Mouse (Mus musculus): ENCODE measurements around the gene Col9a3. TPM values are rescaled to one million over a fixed set of nuclear protein-coding genes. Genes with fewer than 3 reads are reported as not detected.

Col9a3 gene
- polyA plus RNA-seq, 1 experiment from 2014 or later: 25.1 TPM

Other genes with a start within 250 kb of the Col9a3 start
- 0.74 and 1.1 TPM in 2 replicates for gene Slco4a1, start 141.5 kb upstream of the Col9a3 start, polyA plus RNA-seq (2014; fragmentation: Nextera tagmentation; extraction: Ambion mirVana)
- 4.4 and 6.1 TPM in 2 replicates for gene Ntsr1, start 97.8 kb upstream of the Col9a3 start, polyA plus RNA-seq (2014; fragmentation: Nextera tagmentation; extraction: Ambion mirVana)
- 48.8 and 52.4 TPM in 2 replicates for gene Mrgbp, start 16.5 kb upstream of the Col9a3 start, polyA plus RNA-seq (2014; fragmentation: Nextera tagmentation; extraction: Ambion mirVana)
- gene Ogfr, start 8.5 kb upstream of the Col9a3 start, polyA plus RNA-seq (2014; fragmentation: Nextera tagmentation; extraction: Ambion mirVana): 95.6 and 100 TPM in 2 replicates
- 0.15 and 0.35 TPM in 2 replicates for gene Tcfl5, start 44.9 kb downstream of the Col9a3 start, polyA plus RNA-seq (2014; fragmentation: Nextera tagmentation; extraction: Ambion mirVana)
- gene Dido1, start 112.2 kb downstream of the Col9a3 start, polyA plus RNA-seq (2014; fragmentation: Nextera tagmentation; extraction: Ambion mirVana): 21.0 and 30.8 TPM in 2 replicates
- gene Gid8, start 112.3 kb downstream of the Col9a3 start, polyA plus RNA-seq (2014; fragmentation: Nextera tagmentation; extraction: Ambion mirVana): 56.3 and 60.4 TPM in 2 replicates
- 0.25 TPM in 1 of 2 replicates, not detected in the other for gene Slc17a9, start 127.5 kb downstream of the Col9a3 start, polyA plus RNA-seq (2014; fragmentation: Nextera tagmentation; extraction: Ambion mirVana)
- gene Bhlhe23, start 179.1 kb downstream of the Col9a3 start, polyA plus RNA-seq (2014; fragmentation: Nextera tagmentation; extraction: Ambion mirVana): 0.85 and 1.1 TPM in 2 replicates